Mouse (Mus musculus): ENCODE measurements around the gene Mphosph9.
A peak's percentile ranks its signal among the peaks of the same experiment; 100 is the strongest.
"Not testable (repeated sequence)": the region's sequence is repeated elsewhere in the genome, so short reads cannot be mapped to it uniquely, and the experiment has no call there.

Gene Mphosph9

DNA sequence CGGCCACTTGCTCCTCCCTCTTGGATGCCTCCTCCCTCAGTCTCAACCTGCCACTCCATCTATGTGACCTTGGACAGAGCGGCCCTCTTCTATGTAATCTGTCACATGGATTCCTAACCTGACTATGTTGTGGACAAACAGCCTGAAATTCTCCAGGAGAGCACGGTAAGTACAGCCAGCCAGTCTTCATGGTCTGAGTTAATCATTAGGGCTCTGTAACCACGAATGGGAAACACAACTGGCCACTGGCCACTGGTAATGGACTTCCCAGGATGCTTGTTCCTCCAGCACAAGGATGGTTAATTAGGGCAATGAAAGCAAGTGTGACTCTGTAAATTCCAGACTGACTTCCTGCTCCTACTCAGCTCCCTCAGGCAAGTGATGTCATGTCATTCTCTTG is 91.6 kb downstream of the Mphosph9 start:
- no peak for DNase-seq (ENCODE audit: low spot score)

DNA sequence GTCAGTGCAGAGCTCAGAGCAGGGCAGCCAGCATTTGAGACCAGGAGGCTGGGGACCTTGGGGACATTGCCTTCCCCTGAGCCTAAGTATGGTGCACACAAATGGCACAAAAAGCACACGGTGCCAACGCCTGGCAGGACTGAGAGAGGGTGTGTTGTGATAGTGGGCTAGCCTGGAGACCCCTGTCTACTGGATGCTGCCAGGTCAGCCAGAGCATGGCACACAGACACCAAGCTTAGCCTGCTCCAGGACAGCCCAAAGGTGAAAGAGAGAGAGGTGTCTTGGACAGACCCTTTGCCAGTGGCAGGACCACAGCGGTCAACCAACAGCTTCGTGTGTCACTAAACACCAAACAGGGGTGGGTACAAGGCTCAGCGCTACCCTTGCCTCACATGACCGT is 93.0 kb downstream of the Mphosph9 start:
- DNase-seq (ENCODE audit: low spot score) = no peak

DNA sequence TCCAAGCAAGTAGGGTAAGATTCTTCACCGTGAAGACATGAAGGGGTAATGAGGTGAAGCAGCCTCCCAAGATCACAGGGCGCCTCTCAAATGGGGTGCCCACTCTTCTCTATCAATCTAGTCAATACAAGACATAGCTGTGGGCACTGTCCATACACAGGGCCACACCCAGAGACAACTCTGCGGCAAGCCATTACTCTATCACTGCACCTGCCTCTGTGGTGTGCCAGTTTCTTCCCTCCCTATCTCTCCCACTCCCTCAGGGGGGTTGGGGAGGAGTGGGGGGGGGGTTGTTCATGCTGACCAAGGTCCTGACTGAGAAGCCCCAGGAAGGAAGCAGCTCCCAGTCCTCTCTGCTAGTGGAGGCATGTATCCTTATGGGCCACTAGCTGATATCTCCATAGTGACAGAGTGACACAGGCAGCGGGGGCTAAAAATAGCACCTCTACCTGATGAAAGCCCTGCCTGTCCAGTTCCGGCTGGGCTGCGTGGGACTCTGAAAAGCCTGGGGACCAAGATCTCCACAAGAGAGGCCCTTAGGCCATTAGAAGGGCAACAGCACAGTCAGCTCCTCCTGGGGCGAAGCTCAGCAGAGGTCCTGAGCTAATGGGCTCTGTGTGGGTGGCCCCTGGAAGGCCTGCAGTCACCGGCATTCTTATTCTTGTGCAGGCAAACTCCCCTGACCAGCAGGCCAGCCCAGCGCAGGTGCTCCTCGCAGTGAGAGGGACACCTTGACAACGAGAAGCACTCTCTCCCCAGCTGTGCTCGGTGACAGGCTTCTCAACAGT is 93.7 kb downstream of the Mphosph9 start:
- DNase-seq (ENCODE audit: low spot score) = no peak

DNA sequence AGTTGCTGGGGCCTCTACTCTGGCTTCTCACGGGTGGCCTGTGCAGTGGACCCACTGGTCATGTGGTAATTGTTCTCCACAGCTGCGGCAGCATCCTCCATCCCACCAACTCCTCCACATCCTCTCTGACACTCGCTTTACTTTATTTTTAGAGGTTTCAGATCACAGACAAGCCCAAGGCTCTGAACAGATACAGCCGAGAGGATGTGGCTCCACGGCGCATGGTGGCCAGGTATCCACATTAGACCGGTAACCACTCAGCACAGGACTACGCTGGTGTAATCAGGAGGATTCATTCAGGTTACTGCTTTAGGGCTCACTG is 94.7 kb downstream of the Mphosph9 start:
- DNase-seq (ENCODE audit: low spot score) = no peak

DNA sequence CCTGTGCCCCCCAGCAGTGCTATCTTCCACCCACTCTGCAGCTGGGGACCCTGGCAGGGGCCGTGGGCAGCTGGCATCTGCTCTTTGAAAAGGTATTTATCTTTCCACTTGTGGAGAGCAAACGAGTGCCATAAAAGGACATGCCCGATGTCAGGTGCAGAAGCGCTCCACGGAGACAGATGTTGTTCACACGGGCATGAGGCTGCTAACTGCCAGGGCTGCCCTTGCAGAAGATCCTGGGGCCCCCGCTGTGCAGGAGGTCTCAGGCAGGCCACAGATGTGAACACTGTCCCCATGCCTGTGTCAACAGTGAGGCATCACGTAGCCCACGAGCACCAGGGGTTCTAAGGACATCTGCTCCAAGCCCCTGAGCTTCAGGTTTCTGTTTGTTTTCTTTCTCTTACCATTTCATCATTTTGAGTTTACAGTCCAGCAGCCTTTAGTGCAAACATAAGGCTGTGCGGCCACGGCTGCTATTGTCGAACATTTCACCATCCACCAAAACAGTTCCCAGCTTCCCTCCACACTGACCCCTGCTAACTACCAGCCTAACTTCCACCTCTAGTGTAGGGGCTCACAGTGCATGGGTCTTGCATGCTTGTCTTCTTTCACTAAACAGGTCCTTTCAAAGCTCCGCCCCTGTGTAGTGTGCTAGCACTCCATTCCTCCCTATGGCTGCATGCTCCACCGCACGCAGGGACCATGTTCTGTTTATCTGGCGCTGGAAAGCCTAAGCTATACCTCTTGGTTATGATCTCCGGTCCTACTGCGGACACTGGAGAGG is 95.2 kb downstream of the Mphosph9 start:
- DNase-seq (ENCODE audit: low spot score) = no peak

DNA sequence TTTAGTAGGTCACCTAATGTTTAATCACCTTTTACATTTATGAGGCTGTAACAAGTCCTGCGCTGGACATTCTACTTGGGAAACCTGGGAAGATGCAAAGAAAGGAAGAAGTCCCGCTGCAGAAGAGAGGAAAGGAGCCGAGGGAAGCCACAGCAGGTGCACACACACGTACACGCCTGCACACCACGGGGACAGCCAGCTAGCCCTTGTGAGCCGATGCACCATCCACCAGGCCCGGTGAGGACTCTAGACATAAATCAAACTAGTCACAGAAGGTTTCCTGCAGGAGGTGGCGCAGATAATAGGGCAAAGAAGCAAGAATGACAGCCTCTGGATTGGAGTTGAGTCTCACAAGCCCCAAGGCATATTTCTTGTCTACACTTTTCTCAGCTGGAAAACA is 97.3 kb downstream of the Mphosph9 start:
- DNase-seq (ENCODE audit: low spot score) = no peak

DNA sequence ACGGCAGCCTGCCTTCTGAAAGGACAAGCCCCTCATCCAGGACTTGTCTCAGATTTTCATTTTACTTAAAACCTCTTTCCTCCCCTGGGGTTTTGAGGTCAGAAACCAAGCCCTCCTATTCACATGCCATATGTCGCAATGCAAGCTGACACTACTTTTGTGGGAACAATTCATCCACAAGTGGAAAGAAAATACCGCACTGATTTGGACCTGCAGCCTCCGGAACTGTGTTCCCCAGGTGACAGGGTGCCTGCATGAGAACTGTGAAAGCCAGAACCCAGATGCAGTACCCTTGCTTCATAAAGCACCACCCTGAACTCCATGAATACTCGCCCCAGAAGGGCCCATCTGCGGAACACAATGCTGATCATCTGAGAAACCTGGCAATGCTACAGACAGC is 100.6 kb downstream of the Mphosph9 start:
- no peak for DNase-seq (ENCODE audit: low spot score)

DNA sequence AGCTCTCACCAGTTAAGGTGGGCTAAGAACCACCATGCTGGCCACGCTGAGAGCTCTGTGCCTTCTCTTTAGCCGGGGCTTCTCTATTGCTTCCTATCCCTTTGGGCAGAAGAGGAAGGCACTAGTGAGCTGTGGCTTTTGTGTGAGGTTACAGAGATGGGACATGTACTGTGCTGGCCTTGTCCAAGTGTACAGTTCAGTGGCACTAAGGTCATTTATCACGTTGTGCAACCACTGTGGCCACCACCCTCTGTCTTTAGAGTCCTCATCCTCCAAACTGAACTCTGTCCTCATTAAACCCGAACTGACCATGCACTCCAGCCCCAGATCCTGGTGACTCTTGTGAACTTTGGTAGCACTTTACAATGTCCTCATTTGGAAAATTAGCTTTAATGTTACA is 101.3 kb downstream of the Mphosph9 start:
- no peak for DNase-seq (ENCODE audit: low spot score)

DNA sequence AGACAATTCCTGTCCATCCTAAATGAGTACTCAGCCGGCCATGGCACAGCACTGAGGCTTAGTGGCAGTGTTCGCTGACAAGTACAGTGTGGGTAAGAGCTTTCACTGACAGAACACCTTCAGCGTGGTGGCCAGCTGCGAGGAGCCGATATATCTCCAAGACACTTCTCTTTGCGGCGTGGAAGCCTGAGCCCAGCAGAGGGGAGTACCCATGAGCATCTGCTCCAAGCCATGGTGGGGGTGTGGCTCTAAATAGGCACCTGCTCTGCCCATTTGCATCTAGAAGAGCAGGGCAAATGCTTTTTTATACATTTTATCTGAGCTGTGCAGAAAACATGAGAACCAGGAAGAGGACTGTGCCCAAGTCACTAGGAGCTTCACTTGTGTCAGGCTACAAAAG is 101.9 kb downstream of the Mphosph9 start:
- DNase-seq (ENCODE audit: low spot score) = no peak

DNA sequence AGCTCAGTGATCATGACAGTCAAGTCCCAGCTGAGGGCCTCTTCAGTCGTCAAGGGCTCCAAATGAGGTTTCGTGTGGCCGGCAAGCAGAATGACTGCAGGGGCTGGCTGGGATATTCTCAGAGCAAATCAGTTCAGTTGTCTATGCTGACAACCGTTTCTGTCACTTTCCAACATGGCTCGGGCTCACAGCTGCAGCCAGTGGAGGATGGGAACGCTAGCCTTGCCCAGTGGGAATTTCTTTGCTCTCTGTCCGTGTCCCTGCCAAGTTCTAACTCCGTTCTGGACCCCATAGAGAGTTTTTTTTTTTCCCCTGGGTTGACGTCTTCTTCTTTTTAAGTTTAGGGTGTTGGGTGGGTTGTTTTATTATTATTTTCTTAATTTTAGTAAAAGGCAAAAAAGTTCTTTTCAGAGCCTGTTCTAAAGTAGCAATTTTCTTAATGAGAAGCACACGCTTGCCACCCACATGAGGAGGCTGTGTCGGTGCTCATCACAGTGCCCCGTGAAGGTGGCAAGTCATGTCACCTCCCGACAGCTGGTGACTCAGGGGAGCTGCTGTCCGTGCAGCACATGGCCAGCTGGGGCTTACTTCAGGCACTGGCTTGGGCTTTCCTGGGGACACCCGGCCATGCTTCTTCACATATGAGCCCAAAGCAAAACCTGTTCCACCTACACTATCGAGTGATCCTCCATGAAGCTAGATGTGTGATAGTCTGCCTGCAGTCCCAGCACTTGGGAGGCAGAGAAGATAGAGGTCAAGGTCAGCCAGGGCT is 103.3 kb downstream of the Mphosph9 start:
- DNase-seq (ENCODE audit: low spot score) = no peak

DNA sequence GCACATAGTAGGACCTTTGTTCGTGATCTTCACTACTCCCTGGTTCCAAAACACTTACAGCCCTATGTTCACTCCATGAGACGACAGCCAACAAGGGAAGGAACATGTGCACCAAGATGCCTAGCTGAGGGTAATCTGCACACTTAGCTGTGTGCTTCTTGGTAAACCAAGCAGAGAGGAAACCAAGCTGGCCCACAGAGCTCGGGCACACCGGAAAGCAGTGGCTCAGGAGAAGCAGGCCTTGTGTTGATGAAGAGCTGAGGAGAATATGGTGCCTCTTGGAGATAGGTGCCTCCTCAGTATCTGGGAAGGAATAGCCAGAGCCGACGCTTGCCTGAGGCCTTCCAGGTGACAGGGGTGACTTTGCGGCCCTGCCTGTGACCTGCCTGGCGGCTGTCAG is 104.2 kb downstream of the Mphosph9 start:
- no peak for DNase-seq (ENCODE audit: low spot score)

DNA sequence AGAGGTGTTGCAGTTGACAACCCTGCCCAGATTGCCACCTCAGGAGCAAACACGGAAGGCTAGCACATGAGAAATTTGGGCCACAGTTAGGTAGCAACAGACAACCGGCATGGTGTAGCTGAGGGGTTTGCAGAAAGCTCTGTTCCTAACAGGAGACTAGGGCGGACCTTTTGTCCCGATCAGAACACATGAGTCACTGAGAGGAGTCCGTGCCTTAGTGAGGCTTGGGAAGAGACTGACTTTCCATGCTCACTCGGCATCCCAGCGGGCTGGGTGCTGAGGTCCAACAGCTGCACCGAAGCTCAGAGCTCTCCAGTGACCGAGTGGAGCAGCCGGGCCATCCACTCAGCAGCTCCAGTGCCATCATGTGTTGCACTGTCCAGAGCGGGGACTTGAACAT is 105.1 kb downstream of the Mphosph9 start:
- DNase-seq (ENCODE audit: low spot score) = no peak

DNA sequence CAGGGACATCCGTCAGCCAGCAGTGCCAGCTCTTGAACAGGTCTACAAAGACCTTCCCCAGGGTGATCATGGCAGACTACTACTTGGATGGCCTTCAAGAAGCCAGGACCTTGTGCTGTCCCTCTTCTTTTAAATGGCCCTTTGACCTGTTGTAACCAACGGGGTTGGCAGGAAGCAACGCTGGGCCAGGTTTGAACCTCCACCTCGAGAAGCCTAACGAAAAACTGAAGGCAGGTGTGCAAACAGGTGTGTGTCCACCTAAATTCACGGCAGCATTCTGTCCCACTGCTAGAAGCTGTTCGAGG is 106.1 kb downstream of the Mphosph9 start:
- no peak for DNase-seq (ENCODE audit: low spot score)

DNA sequence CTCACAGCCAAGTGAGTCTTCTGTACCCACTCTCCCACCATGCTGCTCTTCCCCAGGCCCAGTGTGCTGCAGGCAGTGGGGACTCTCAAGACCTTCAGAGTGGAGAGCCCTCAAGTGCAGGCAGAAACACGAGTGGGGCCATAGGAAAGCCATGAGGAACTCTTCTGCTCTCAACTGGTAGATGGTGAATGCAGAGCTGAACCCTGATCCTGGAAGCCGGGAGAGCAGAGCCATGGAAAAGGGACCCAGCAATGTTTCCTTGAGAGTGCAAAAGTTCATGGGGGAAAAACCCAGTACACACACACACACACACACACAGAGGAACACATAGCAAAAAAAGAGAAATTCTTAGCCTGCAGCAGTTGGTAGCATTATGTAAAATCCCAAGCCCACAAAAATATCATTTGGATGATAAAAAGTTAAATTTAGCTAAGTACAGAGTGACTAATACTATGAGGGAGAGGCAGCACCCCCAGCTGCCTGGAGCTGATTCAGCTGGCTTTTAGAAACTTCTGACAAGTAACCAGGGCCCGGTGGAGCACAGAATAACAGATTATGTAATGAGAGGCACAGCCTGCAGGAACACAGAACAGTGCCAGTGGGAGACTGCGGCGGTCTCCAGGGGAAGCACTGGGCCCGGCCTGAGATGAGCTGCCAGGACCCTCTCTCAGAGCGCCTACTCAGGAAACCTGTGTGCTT is 106.6 kb downstream of the Mphosph9 start:
- DNase-seq (ENCODE audit: low spot score) = peak; percentile 70

DNA sequence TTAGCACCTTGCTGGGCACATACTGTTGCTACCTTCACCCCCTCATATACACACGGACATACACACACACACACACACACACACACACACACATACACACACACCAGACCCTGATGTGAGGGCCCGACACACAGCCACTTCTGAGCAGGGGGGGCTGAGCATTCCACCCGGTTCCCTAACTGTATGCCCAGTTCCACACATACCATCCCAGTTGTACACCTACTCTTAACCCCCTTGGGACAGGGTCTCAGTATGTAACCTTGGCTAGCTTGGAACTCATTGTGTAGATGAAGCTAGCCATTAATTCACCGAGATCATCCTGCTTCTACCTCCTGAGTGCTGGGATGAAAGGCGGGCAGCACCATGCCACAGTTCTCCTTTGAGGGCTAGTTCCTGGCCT is 107.2 kb downstream of the Mphosph9 start:
- DNase-seq (ENCODE audit: low spot score) = no peak

DNA sequence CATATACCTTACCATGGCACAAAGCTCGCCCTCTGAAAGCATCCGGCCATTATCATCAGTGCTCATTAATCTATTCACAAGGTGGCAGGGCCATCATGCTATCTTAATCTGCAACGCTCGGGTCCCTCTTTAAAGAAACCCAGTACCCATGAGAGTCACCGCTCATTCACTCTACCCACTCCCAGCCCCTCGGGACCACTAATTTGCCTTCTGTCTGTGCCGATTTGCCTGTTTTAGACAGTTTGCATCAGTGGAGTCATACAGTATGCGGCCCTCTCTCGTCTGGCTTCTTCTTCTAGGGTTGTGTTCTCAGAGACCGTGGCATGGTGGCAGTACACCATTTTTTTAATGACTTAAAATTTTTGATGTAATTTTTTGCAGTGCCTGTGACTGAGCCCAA is 108.3 kb downstream of the Mphosph9 start:
- DNase-seq (ENCODE audit: low spot score) = no peak

DNA sequence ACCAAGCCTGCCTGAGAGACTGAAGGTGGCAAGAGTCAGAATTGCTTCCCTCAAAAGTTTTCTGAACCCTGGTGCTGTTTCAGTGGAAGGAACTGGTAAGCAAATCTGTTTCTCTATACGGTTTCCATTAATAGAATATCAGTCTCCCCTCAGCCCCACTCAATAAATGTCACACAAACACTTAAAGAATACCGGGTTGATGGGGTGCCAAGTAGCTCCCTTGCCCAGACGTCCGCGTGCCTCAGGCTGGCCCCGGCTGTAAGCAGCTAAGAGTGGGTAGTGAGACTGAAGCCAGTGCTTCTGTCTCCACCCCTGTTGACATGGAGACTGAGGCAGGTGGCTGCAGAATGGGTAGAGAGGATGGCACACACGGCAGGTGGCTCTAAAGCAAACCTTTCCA is 108.8 kb downstream of the Mphosph9 start:
- DNase-seq (ENCODE audit: low spot score) = no peak

DNA sequence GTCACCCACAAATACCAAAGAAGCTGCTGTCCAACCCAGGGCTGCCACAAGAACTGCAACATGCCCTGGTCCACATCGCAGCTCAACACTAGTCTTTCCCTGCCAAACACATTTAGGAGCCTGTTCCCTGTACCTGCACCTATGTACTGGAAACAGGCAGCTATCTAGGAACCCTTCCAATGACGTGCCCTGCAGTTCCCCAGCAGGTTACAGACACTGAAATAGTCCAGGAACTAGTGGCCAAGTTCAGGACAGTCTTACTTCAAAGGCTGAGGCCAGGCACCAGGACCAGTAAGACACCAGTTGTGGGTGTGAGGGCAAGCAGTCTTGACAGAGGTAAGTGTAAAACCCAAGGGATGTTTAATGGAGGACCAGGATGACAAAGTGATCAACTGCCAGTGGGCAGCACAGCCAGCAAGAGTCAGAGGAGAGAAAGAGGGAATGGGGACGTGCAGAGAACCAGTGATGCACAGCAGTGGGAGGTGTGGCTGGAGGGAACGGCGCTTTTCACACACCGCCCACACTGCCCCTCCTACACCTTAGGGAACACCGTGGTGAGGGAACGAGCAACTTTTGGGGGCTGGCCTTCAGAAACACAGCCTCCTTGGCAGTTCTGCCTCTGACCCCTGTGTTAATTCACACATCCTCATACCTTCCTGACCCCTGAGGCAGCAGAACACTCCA is 110.1 kb downstream of the Mphosph9 start:
- DNase-seq (ENCODE audit: low spot score) = no peak

DNA sequence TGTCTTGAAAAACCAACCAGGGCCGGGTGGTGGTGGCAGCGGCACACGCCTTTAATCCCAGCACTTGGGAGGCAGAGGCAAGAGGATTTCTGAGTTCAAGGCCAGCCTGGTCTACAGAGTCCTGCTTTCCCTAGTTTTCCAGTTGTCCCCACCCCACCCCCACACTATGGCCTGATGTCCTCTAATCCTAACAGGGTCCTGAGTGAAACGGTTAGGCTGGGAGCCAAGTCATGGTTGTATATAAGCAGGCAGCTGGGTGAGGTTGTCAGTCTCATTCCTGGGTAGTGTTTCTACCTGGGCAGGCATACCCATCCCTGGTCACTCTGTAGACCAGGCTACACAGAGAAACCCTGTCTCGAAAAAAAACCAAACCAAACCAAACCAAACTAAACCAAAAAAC is 110.7 kb downstream of the Mphosph9 start:
- not testable (repeated sequence) for DNase-seq (ENCODE audit: low spot score)

DNA sequence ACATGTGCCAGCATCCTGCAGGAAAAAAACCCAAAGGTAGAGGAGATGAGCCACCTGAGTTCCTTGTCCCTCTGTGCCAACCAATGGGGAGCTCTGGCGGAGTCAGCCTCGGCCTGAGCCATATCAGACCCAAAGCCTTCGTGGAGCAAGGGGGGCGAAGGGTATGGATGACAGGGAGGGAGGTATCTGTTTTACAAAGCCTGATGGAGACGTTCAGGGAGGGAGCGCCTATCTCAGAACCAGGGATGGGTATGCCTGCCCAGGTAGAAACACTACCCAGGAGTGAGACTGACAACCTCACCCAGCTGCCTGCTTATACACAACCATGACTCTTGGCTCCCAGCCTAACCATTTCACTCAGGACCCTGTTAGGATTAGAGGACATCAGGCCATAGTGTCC is 111.4 kb downstream of the Mphosph9 start:
- DNase-seq (ENCODE audit: low spot score) = no peak

DNA sequence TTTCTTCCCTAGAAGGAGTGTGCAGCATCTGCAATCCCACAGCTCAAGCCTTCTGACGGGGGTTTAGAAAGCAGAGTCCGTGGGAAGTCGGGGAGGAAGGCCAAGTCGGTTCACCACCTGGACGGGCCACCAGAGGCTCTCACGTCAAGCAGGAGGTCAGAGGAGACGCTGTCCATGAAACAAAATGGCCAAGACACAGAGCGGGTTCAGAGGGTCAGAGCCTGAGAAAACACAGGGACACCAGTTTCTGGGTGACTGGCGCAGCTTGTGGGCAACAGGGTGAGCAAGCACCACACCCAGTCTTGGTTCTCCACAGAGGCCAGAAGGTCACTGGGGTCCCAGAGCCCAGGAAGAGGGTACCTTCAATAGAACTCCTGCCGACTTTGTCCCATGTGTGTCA is 112.1 kb downstream of the Mphosph9 start:
- no peak for DNase-seq (ENCODE audit: low spot score)

DNA sequence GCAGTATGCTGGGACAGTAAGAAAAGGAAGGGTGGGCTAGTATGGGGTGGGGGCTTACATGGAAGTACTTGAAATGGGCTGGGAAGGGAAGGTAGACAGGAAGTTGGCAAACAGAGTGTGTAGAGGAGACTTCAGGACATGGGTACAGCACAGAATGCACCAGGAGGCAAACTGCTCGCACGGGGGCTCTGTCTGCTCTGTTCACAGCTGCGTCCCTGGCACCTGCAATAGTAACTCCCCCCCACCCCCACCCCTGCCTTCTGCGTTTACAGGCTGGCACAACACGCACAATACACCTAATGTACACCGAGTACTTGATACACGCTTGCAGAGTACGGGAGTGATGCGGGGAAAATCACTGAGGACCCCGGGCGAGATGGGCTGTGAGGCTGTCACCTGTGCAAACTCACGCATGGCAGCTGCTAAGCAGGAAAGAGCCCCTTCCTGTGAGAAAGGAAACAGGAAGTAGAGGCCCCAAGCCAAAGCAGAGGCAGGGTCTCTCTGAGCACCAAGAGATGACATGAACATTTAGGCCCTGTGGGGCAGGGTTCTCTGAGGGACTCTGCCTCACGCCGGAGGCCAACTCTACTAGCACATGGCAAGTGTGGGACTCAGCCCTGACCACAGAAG is 113.1 kb downstream of the Mphosph9 start:
- DNase-seq (ENCODE audit: low spot score) = no peak
